Mouse (Mus musculus): ENCODE measurements at regions not wholly inside any gene's neighbourhood (a gene's known extent, or its start where the extent isn't known, plus 50 kb on each side); places are given as distances from the start of the nearest gene placed in this dataset.

- Histone ChIP-seq H3K27ac (no peak overlapping the region), H3K36me3 (no peaks in the 10 kb centered on the region), H3K4me1 (no peaks in the 10 kb centered on the region), H3K4me2 (replicated peaks) (no peak overlapping the region), H3K9me3 (no peaks in the 10 kb centered on the region), H3K9ac (no peak overlapping the region), H3K4me3 (no peak overlapping the region), H3K27me3 (replicated peaks) (no peaks in the 10 kb centered on the region)
- no peak for ATAC-seq (ENCODE audit: low FRiP score, low read depth)
- WGBS = 84% methylated on average over 15 of the region's 15 CpGs
Observed at GRCm38 (mm10) chr13:37715770-37716693, 62.2 kb upstream of the Rreb1 start.

- WGBS = 81% methylated on average over 1 of the region's 1 CpGs
Observed at GRCm38 (mm10) chr13:37717793-37718192, 60.4 kb upstream of the Rreb1 start.

GRCm38 (mm10) chr13:37718364-37718763 is 59.8 kb upstream of the Rreb1 start:
- Histone ChIP-seq H3K4me3 (no peak overlapping the region), H3K9ac (no peak overlapping the region), H3K27ac (no peak overlapping the region), H3K36me3 (no peaks in the 10 kb centered on the region), H3K4me1 (no peaks in the 10 kb centered on the region), H3K27me3 (replicated peaks) (no peaks in the 10 kb centered on the region), H3K4me2 (replicated peaks) (no peak overlapping the region), H3K9me3 (no peaks in the 10 kb centered on the region)
- 74% methylated on average over 4 of the region's 4 CpGs for WGBS
- ATAC-seq (ENCODE audit: low FRiP score, low read depth) = no peak

More at GRCm38 (mm10) chr13:37717793-37718192, 60.4 kb upstream of the Rreb1 start:
- Histone ChIP-seq H3K9me3 (no peaks in the 10 kb centered on the region), H3K4me3 (no peak overlapping the region), H3K27ac (no peak overlapping the region), H3K36me3 (no peaks in the 10 kb centered on the region), H3K4me1 (no peaks in the 10 kb centered on the region), H3K4me2 (replicated peaks) (no peak overlapping the region), H3K27me3 (replicated peaks) (no peaks in the 10 kb centered on the region), H3K9ac (no peak overlapping the region)
- no peak for ATAC-seq (ENCODE audit: low FRiP score, low read depth)

Data from neural tube, embryonic 12.5 days (tissue).